Mouse (Mus musculus) urinary bladder, adult 18-20 months (tissue): ENCODE results near the gene En1.

Experiments used
- DNase-seq, 2 experiments: peaks; one replicate each; pipeline ENCODE4 v3.0.0; 2022; ENCODE audit warnings: low spot score in 2 of 2, mixed read lengths in 2 of 2

The En1 gene

DNA sequence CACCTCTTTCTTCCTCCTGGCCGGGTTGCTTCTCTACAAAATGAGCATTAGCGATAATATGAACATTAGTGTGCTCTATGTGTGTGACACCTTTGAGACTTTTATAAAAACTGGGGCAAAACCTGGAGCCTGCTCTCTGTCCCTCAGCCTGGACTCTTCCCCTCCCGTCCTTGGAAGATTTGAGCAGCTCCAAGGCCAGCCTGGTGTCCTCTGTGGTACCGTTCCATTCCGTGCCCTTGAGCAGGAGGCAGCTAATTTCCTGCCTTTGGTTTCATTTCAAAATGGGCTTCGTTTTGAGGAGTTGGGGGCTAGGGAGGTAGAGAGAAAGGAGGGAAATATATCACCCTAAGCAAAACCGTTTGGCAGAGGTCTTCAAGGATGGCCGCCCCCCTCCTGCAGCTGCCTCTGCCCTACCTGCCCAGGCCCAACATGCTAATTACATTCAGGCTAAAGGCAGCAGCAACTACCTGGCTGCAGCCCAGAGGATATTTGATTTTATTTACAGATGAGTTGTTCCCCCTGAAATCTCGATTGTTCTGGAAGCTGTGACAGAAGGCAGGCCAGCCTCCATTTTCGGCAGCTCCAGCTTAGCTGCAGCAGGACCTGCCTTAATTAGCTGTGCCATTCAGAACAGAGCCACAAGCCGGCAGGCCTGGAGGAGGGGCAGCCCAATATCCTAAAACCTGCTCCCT lies 24.9 kb downstream of the En1 start:
- no peak for DNase-seq

DNA sequence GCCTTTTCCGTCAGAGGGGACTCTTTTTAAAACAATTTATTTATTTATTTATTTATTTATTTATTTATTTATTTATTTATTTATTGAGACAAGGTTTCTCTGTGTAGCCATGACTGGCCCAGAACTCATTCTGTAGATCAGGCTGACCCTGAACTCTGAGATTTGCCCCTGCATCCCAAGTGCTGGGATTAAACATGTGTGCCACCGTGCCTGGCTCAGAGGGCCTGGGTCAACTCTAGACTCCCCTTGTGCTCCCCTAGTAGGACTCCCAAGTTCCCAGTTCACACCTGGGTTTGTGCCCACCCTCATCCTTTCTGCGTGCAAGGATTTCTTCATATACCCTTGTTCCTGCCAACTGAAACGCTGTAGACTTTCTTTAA lies 25.4 kb downstream of the En1 start:
- no peak for DNase-seq

DNA sequence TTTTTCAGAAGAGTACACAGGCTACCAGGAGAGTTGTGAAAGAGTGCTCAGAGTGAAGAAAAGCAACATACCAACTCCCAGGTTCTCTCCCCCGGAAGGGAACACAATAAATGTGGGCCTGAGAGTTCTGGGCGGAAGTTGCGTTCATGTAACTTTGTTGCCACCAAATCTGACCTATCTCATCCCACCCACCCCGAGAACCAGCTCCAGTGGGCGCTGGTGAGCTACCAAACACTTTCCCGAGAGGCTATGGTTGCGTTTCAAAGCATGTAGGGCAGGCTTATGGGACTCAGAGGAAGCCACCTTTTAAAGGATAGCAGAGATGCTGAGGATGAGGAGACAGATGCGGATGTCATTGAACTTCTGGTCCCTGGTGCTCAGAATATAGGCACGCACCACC lies 26.6 kb downstream of the En1 start:
- DNase-seq, result no peak

DNA sequence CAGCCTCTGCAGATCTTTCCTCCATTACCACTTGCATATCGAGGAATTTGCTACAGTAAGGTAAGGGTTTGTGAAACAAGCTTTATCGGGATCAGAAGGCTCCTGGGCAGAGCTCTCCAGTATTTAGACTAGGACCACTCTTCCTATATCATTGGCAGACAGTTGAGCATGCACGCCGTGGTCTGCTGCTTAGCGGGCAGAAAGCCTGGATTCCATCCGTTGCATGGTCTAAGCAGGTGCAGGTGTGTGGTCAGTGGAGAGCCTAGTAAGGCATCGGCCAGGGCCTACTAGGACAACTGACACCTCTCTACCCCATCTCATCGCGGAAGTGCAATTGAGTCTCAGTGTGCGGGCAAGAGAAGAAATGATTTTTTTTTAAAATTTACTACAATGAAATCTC lies 41.2 kb downstream of the En1 start:
- DNase-seq, result no peak

DNA sequence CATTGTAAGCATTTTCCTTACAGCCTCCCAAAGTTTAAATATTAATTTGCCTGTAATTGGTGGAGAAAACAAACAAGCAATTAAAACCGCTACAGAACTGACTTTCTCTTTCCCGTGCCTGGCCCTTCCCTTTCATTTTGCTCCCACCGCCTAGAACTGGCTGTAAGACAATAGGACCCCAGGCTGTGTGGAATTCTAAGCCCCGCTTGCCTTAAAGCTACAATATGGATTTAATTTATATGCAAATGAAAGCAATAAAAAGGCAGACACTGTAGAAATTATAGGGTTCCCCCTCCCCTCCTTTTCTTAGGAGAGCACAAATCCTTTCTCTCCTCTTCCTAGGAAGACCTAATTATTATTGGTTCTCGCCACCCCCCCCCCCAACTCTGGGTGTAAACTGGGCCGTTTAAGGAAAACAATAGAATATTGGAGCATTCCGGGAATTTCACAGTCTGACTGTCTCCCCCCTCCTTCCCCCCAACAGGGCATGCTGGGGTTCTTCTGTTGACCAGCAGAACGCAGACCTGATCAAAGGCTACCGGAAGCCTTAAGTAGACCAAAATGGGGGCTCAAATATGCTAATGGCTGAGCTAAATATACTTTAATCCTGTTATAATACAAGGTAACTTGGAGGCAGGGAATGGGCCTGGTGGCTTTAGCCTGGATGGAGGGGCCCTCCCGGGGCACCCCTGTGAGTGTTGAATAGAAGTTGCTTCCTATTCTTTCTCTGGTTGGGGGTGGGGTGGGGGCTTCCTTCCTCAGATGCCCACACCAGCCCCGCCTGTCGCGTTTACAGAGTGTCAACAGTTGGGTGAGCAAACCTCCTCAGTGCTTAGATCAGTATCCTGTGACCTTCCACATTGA lies 41.9 kb downstream of the En1 start:
- no peak for DNase-seq

DNA sequence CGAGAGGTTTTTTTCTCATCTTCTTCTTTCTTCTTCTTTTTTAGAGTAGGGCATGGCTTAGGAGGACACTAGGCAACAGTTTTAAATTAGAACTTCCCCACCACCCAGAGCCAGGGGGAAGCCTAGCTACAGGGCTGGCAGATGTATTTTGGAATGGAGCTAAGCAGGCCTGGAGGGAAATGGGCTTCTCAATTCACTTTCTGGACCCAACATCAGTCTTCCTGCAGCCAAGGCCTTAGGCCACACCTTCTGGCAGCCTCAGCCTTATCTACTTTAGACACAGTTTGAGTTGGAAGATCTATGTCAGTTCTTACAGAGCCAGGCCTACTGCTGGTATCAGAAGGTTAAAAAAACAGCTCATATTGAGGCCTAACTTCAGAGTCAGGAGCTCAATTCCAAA lies 42.5 kb downstream of the En1 start:
- DNase-seq, result no peak

DNA sequence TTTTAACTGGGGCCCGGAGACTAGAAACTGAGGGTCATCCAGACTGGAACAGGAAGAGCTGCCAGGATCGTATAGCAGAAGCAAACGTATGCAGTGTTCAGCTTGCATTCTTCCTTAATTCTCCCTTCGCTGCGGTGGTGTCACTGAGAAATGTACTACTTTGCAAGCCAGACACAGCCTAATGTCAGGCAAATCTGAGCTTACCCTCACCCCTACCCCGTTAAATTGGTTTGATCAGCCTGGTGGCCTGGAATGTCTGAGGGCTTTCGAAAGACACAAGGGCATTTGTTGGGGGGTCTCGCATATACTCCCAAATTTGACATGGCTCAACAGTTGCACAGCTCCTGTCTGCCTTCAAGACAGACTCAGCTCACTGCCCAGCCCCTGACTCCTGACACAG lies 47.9 kb downstream of the En1 start:
- no peak for DNase-seq

DNA sequence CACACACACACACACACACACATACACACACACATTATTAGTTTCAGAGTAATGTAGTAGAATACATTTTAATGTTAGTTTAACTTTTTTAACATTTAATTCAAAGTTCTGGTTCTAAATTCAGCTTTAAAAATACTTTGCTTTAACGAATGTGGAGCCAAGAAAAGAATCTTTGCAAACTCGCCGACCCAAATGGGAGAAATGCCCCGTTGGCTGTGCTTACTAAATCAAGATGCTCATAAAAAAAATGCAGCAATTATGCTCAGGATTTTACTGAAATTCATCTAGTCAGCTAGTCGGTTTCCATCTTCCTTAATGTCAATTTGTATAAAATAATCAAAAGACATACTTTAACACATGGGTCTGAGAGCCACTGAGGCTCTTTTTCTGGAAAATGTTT lies 49.8 kb downstream of the En1 start:
- DNase-seq, result no peak

DNA sequence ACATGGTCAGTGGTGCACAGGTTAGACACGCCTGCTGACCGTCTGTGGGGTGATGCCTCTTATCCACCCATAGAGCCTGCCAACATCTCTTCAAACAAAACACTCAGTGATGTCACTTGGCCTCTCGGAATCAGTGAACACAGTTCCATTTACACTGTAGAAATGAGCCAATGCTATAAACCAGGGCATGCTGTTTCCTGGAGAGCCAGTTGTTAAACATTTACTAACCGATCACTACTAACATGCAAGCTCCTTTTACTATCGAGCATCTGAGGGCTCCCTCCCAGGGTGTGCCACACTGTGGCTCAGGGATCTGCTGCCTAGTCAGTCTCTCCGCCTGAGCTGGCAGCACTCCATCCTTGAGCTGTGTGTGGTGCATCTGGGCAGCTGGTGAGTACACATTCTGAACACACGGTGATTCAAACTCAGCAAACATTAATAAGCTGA lies 52.8 kb downstream of the En1 start:
- DNase-seq, result no peak
